Mouse (Mus musculus): ENCODE measurements around the gene Ear6. TPM values are rescaled to one million over a fixed set of nuclear protein-coding genes. Genes with fewer than 3 reads are reported as not detected.

Gene Ear6
- total RNA-seq, 1 experiment = not detected

DNA sequence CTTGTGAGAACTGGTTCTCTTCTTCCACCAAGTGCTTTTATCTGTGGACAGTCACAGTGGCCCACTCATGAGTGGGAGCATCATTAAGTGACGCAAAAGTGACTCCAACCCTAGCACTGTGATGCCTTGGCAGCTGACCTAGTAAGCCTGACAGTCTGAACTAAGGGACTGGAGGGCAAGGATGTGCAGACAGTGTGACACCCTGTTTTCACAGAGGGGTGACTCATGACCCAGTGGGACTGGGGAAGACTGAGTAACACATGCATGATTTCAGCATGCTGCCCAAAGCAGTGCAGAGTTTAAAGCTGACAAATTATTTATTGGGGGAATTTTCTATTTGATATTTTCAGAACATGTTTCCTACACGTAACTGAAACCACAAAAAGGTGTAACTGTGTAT lies 17.3 kb downstream of the Ear6 start:
- no peak for DNase-seq (ENCODE audit: low read depth, low spot score)
- TF ChIP-seq HCFC1 (IDR thresholded peaks at IDR 0.05; ENCODE audit: borderline replicate concordance, insufficient read depth, low read length) = no peak
- TF ChIP-seq ZC3H11A (IDR thresholded peaks at IDR 0.05; ENCODE audit: borderline replicate concordance, low read depth, low read length) = no peak
- no peak for TF ChIP-seq MAFK (IDR thresholded peaks at IDR 0.05; ENCODE audit: insufficient read depth, low read depth, low read length)
- no peak for TF ChIP-seq ZNF384 (IDR thresholded peaks at IDR 0.05; ENCODE audit: low read depth, low read length)
- no peak for TF ChIP-seq CHD2 (IDR thresholded peaks at IDR 0.05; ENCODE audit: low read depth, low read length)
- no peak overlapping the region for H3K9ac ChIP-seq (ENCODE audit: insufficient read depth, low read depth, low read length, poor library complexity, severe bottlenecking)
- H3K27ac ChIP-seq (ENCODE audit: insufficient read depth, low read depth, low read length, poor library complexity, severe bottlenecking) = no peak overlapping the region
- H3K4me3 ChIP-seq (ENCODE audit: insufficient read depth in 1 of 2, low read depth in 1 of 2, low read length in 2 of 2, poor library complexity in 1 of 2, severe bottlenecking in 1 of 2) = no peak overlapping the region
- no peaks in the 10 kb centered on the region for H3K4me1 ChIP-seq (ENCODE audit: control insufficient read depth in 2 of 2, insufficient read depth in 2 of 2, low read length in 2 of 2, poor library complexity in 1 of 2)
- H3K9me3 ChIP-seq (ENCODE audit: control insufficient read depth, insufficient read depth, low read depth, low read length) = no peaks in the 10 kb centered on the region
- in situ Hi-C loops (cut with MboI; ENCODE audit: low sequenced_read_pairs in 2 of 2, unreplicated experiment in 2 of 2) = no loop called here
- H3K36me3 ChIP-seq (ENCODE audit: control insufficient read depth, insufficient read depth, low read length, poor library complexity, severe bottlenecking) = no peaks in the 10 kb centered on the region

GRCm38 (mm10) chr14:51871741-51872140 lies 18.2 kb downstream of the Ear6 start:
- Histone ChIP-seq H3K9ac (ENCODE audit: insufficient read depth, low read depth, low read length, poor library complexity, severe bottlenecking) (no peak overlapping the region), H3K4me3 (ENCODE audit: insufficient read depth in 1 of 2, low read depth in 1 of 2, low read length in 2 of 2, poor library complexity in 1 of 2, severe bottlenecking in 1 of 2) (no peak overlapping the region), H3K4me1 (ENCODE audit: control insufficient read depth in 2 of 2, insufficient read depth in 2 of 2, low read length in 2 of 2, poor library complexity in 1 of 2) (no peaks in the 10 kb centered on the region), H3K27ac (ENCODE audit: insufficient read depth, low read depth, low read length, poor library complexity, severe bottlenecking) (no peak overlapping the region), H3K36me3 (ENCODE audit: control insufficient read depth, insufficient read depth, low read length, poor library complexity, severe bottlenecking) (no peaks in the 10 kb centered on the region), H3K9me3 (ENCODE audit: control insufficient read depth, insufficient read depth, low read depth, low read length) (no peaks in the 10 kb centered on the region)
- TF ChIP-seq HCFC1 (IDR thresholded peaks at IDR 0.05; ENCODE audit: borderline replicate concordance, insufficient read depth, low read length) (no peak), ZC3H11A (IDR thresholded peaks at IDR 0.05; ENCODE audit: borderline replicate concordance, low read depth, low read length) (no peak), ZNF384 (IDR thresholded peaks at IDR 0.05; ENCODE audit: low read depth, low read length) (no peak), MAFK (IDR thresholded peaks at IDR 0.05; ENCODE audit: insufficient read depth, low read depth, low read length) (no peak), CHD2 (IDR thresholded peaks at IDR 0.05; ENCODE audit: low read depth, low read length) (no peak)
- in situ Hi-C loops (cut with MboI; ENCODE audit: low sequenced_read_pairs in 2 of 2, unreplicated experiment in 2 of 2) = no loop called here
- no peak for DNase-seq (ENCODE audit: low read depth, low spot score)

GRCm38 (mm10) chr14:51877517-51877916 lies 24.0 kb downstream of the Ear6 start:
- H3K36me3 ChIP-seq (ENCODE audit: control insufficient read depth, insufficient read depth, low read length, poor library complexity, severe bottlenecking) = no peaks in the 10 kb centered on the region
- H3K9me3 ChIP-seq (ENCODE audit: control insufficient read depth, insufficient read depth, low read depth, low read length) = no peaks in the 10 kb centered on the region
- in situ Hi-C loops (cut with MboI; ENCODE audit: low sequenced_read_pairs in 2 of 2, unreplicated experiment in 2 of 2) = no loop called here
- TF ChIP-seq CHD2 (IDR thresholded peaks at IDR 0.05; ENCODE audit: low read depth, low read length) = no peak
- no peak for TF ChIP-seq HCFC1 (IDR thresholded peaks at IDR 0.05; ENCODE audit: borderline replicate concordance, insufficient read depth, low read length)
- TF ChIP-seq ZC3H11A (IDR thresholded peaks at IDR 0.05; ENCODE audit: borderline replicate concordance, low read depth, low read length) = no peak
- TF ChIP-seq ZNF384 (IDR thresholded peaks at IDR 0.05; ENCODE audit: low read depth, low read length) = no peak
- TF ChIP-seq MAFK (IDR thresholded peaks at IDR 0.05; ENCODE audit: insufficient read depth, low read depth, low read length) = no peak
- no peaks in the 10 kb centered on the region for H3K4me1 ChIP-seq (ENCODE audit: control insufficient read depth in 2 of 2, insufficient read depth in 2 of 2, low read length in 2 of 2, poor library complexity in 1 of 2)
- no peak overlapping the region for H3K4me3 ChIP-seq (ENCODE audit: insufficient read depth in 1 of 2, low read depth in 1 of 2, low read length in 2 of 2, poor library complexity in 1 of 2, severe bottlenecking in 1 of 2)
- no peak overlapping the region for H3K27ac ChIP-seq (ENCODE audit: insufficient read depth, low read depth, low read length, poor library complexity, severe bottlenecking)
- DNase-seq (ENCODE audit: low read depth, low spot score) = no peak
- no peak overlapping the region for H3K9ac ChIP-seq (ENCODE audit: insufficient read depth, low read depth, low read length, poor library complexity, severe bottlenecking)

GRCm38 (mm10) chr14:51883527-51884030 lies 30.1 kb downstream of the Ear6 start:
- TF ChIP-seq CHD2 (IDR thresholded peaks at IDR 0.05; ENCODE audit: low read depth, low read length) = no peak
- TF ChIP-seq ZNF384 (IDR thresholded peaks at IDR 0.05; ENCODE audit: low read depth, low read length) = peak; percentile 81
- in situ Hi-C loops (cut with MboI; ENCODE audit: low sequenced_read_pairs in 2 of 2, unreplicated experiment in 2 of 2) = no loop called here
- no peak overlapping the region; the same call in 1 of the 2 replicates for H3K9ac ChIP-seq (ENCODE audit: insufficient read depth, low read depth, low read length, poor library complexity, severe bottlenecking)
- peaks cover 9% of the 10 kb centered on the region for H3K36me3 ChIP-seq (ENCODE audit: control insufficient read depth, insufficient read depth, low read length, poor library complexity, severe bottlenecking)
- H3K4me1 ChIP-seq (ENCODE audit: control insufficient read depth in 2 of 2, insufficient read depth in 2 of 2, low read length in 2 of 2, poor library complexity in 1 of 2) = no peaks in the 10 kb centered on the region; a peak in 1 of 4 replicates
- H3K4me3 ChIP-seq (ENCODE audit: insufficient read depth in 1 of 2, low read depth in 1 of 2, low read length in 2 of 2, poor library complexity in 1 of 2, severe bottlenecking in 1 of 2) = peak overlapping the region; percentile 65 to 97
- H3K27ac ChIP-seq (ENCODE audit: insufficient read depth, low read depth, low read length, poor library complexity, severe bottlenecking) = no peak overlapping the region; the same call in 1 of the 2 replicates
- peak; percentile 86 for DNase-seq (ENCODE audit: low read depth, low spot score)
- no peaks in the 10 kb centered on the region for H3K9me3 ChIP-seq (ENCODE audit: control insufficient read depth, insufficient read depth, low read depth, low read length)

- TF ChIP-seq ZNF384 (IDR thresholded peaks at IDR 0.05; ENCODE audit: low read depth, low read length) (0 out of 2 replicates have a peak, but pooled peaks have one; percentile 25), ZC3H11A (IDR thresholded peaks at IDR 0.05; ENCODE audit: borderline replicate concordance, low read depth, low read length) (no peak)
- peak overlapping the region; percentile 65 to 97 for H3K4me3 ChIP-seq (ENCODE audit: insufficient read depth in 1 of 2, low read depth in 1 of 2, low read length in 2 of 2, poor library complexity in 1 of 2, severe bottlenecking in 1 of 2)
- no peaks in the 10 kb centered on the region for H3K9me3 ChIP-seq (ENCODE audit: control insufficient read depth, insufficient read depth, low read depth, low read length)
- in situ Hi-C loops (cut with MboI; ENCODE audit: low sequenced_read_pairs in 2 of 2, unreplicated experiment in 2 of 2) = no loop called here
- peak overlapping the region; percentile 75 for H3K27ac ChIP-seq (ENCODE audit: insufficient read depth, low read depth, low read length, poor library complexity, severe bottlenecking)
- DNase-seq (ENCODE audit: low read depth, low spot score) = no peak
- no peaks in the 10 kb centered on the region; a peak in 1 of 4 replicates for H3K4me1 ChIP-seq (ENCODE audit: control insufficient read depth in 2 of 2, insufficient read depth in 2 of 2, low read length in 2 of 2, poor library complexity in 1 of 2)
- H3K36me3 ChIP-seq (ENCODE audit: control insufficient read depth, insufficient read depth, low read length, poor library complexity, severe bottlenecking) = peaks cover 13% of the 10 kb centered on the region
- peak overlapping the region; percentile 45 for H3K9ac ChIP-seq (ENCODE audit: insufficient read depth, low read depth, low read length, poor library complexity, severe bottlenecking)
Measured at GRCm38 (mm10) chr14:51884031-51884544, 30.6 kb downstream of the Ear6 start.

All from ES-E14 (cell line).